Mouse (Mus musculus): ENCODE data around the gene Csf3.

DNA sequence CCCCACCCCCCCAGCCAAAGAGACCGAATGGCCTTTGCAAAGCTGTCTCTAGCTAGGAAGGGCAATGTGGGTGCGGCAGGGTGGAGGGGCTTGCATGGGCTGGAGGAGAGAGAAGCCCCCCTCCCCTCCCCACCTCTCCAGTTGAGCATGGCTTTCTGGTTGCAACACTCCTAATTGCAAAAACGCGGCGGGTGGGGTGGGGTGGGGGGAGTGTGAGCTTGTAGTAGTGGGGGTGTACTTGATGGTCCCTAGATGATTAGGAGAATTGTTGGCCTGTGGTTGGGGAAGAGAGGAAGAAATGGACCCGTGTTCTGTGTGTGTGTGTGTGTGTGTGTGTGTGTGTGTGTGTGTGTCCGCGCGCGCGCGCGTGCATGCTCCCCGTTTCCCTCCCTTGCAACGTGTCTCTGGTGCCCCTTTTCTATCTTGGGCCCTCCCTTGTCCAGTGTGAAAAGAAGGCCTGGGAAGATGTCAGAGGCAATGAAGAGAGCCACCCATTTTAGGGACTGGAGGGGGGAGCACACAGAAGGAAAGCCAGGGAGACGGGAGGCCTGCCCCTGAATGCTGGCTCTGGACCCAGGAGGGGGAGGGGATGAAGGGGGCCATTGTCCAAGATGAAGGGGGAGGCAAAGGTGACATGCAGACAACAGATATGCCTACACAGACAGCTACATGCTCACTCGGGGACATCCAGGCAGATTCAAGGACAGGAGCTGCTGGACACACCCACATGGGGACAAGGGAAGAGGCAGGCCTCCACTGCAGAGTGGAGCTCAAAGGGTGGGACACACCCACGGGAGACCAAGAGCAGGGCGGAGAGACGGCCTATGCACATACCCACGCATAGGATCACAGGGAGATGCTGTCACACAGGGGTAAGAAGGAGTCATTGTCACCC, 41.6 kb downstream of the Csf3 start:
- TF ChIP-seq CTCF (IDR thresholded peaks at IDR 0.05; ENCODE audit: low read depth, low read length) (no peak), POLR2A (IDR thresholded peaks at IDR 0.05; ENCODE audit: borderline replicate concordance, low read depth, low read length) (no peak)
